Mouse (Mus musculus) mouse embryonic stem cell (cell line): Measurements from ENCODE around the gene Nr1h2.

ENCODE experiments used
- in situ Hi-C, 2 experiments: fragments of 300-500 bp; cut with MboI; formaldehyde crosslinking; loops; 1 replicate in 1 of 2; 3 replicates in 1 of 2; pipeline ENCODE4 v1.14.3; 2019 to 2020; ENCODE audit warnings: low sequenced_read_pairs in 2 of 2, low pct_unique_long_range_greater_than_20kb in 1 of 2, mixed read lengths in 1 of 2; ENCODE audit not compliant: unreplicated experiment in 1 of 2

Gene Nr1h2

DNA sequence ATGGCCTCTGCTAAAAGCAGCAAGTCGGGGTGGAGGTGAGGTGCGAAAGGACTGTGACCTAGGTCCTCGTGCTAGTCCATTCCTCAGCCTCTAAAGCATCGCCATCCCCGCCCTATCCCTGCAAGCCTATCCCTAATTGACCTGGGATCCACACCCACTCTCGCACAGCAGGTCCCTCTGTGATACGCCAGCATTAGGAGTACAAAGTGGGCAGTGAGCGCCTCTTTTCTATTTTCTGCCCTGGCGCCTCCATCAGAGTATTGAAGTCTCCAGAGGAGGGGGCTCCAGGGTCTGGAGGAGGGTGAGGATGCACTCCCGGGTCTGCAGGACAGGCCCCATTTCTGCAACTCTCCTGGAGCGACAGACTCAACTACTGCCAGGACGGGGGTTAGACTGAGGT, 34.6 kb upstream of the Nr1h2 start:
- in situ Hi-C loops: no loop called here

DNA sequence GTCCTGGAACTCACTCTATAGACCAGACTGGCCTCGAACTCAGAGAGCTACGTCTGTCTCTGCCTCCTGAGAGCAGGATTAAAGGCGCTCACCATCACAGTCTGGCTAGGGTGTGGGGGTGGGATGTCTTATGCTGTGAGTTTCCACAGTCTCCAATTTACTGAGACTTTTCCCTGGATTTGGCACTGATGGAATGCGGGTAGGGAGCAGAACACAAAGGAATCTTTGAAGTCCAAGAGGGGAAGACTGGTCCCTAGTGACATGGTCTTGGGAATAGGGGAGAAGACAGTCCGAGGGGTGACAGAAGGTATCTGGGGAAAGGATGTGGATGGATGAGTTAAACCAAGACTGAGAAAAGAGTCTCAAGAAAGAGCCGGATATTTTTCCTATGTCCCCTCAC, 33.9 kb upstream of the Nr1h2 start:
- in situ Hi-C loops: no loop called here

DNA sequence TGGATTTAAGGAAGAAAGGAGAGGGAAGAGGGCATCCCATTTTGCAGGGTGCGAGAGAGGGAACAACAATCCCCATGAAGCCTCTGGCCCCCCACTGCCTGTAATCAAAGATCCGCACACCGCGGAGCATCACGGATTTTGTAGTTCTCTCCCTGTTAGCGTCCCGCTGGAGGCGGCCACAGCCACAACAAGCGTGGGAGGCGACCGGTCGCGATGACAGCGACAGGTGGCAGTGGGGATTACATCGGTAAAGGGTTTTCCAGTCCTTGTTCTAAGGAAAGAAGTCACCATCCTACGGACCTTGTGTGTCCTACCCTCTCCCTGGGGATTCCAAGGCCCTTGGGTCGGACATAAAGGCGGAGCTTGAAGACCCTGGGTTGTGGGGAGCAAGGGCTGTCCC, 33.2 kb upstream of the Nr1h2 start:
- in situ Hi-C loops: no loop called here

DNA sequence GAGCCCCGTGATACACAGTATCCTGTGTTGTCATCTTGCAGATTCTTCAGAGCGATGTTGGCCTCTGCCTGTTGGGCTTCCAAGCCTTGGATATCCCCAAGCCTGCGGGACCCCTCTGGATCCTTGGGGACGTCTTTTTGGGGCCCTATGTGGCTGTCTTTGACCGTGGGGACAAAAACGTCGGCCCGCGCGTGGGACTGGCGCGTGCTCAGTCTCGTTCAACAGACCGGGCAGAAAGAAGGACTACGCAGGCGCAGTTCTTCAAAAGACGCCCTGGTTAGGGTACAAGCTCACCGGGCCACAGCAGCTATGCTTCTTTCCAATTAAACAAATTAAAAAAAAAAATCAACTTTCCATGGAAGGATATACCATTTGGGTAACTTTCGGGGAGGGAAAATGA, 32.8 kb upstream of the Nr1h2 start:
- in situ Hi-C loops: no loop called here

DNA sequence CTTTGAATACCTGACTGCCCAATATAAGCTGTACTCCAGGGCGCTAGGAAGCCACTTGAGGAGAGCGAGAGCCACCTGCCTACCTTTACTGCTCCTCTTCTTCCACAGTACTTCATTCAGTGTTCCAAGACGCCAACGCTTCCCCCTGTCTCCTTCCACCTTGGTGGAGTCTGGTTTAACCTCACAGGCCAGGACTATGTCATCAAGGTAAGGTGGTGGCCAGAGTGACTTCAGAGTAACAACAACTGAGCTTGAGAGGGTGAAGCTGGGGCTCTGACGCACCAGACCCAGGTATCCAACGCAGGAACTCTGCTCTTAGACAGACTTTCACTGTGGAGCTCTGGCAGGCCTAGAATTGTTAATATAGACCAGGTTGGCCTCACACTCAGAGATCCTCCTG, 31.9 kb upstream of the Nr1h2 start:
- in situ Hi-C loops: no loop called here

DNA sequence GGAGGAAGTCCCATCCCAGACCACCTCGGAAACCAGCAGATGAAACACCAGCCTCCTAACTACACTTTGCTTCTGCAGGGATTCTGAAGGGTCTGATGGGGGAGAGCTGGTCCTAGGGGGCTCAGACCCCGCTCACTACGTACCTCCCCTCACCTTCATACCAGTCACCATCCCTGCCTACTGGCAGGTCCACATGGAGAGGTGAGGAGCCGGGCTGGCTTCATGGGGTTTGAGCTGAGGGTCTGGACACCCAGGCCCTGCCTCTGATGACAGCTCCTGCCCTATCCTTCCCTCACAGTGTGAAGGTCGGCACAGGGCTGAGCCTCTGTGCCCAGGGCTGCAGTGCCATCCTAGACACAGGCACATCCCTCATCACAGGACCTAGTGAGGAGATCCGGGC, 31.2 kb upstream of the Nr1h2 start:
- in situ Hi-C loops: loop anchor here in 1 of 2 experiments (5.0 kb wide), 1 partner anchor 67 kb away; no protein-coding TSS in a partner anchor

DNA sequence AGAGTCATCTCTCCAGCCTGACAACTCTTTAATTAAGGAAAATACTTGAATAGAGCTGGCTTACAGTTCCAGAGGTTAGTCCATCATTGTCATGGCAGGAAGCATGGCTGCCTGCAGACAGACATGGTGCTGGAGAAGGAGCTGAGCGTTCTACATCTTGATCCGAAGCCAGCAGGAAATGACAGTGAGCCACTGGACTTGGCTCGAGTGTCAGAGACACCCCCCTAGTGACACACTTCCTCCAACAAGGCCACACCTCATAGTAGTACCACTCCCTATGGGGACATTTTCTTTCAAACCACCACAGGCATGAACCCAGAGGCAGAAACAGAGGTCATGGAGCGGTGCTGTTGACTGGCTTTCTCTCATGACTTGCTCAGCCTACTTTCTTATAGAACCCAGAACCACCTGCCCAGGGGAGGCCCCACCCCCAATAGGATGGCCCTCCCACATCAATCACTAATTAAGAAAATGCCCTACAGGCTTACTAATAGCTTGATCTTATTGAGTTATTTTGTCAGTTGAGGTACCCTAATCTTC, 30.6 kb upstream of the Nr1h2 start:
- in situ Hi-C loops: loop anchor here in 1 of 2 experiments (5.0 kb wide), 1 partner anchor 68 kb away; no protein-coding TSS in a partner anchor

DNA sequence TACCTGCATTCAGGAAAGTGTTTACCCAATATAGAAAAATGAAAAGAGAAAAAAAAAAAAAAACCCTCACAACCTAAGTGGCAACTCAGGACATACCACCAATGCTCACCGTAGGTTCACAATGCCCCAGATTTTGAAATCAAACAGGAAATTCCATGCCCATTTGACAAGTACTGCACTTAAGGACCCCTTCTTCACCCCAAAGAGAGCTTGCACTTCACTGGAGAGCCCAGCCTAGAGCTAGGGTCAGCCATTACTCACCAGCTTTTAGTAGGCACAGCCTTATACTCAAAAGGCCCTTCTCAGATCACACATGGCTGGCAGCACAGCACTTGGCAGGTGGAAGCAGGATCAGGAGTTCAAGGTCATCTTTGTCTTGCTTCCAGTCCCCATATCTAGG, 29.4 kb upstream of the Nr1h2 start:
- in situ Hi-C loops: loop anchor here in 1 of 2 experiments (5.0 kb wide), 1 partner anchor 69 kb away; no protein-coding TSS in a partner anchor

DNA sequence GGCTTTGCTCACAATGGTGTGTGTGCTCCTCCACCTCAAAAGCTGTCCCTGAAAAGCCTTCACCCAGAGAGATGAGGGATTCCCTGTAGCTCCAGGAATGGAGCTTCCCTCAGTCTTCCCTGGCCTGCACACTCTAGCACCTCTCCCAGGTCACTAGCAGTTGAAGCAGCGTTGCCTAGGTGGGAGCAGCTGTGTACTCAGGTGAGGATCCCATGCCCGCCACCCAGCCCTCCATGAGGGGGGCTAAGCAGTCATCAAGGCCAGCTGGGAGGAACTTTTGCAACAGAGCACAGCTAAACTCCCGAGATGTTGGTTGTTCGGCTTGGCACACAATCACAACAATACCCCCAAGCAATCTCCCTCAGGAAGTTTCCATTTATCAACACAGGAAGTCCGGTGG, 29.0 kb upstream of the Nr1h2 start:
- in situ Hi-C loops: loop anchor here in 1 of 2 experiments (5.0 kb wide), 1 partner anchor 70 kb away; no protein-coding TSS in a partner anchor

DNA sequence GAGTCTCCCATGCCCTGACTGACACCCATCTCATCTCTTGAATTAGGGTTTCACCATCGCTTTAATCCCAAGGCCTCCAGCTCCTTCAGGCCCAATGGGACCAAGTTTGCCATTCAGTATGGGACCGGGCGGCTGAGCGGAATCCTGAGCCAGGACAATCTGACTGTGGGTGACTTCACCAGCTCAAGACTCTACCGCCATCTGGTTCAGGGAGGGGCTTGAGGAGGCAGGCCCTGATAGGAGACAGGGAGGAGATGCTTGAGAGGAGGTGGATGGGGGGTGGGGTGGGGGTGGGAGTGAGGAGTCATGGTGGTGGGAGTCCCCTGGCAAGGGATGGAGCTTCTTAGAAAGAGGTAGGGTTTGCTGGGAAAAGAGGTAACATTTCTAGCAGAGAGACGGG, 27.9 kb upstream of the Nr1h2 start:
- in situ Hi-C loops: loop anchor here in 1 of 2 experiments (5.0 kb wide), 1 partner anchor 71 kb away; no protein-coding TSS in a partner anchor

DNA sequence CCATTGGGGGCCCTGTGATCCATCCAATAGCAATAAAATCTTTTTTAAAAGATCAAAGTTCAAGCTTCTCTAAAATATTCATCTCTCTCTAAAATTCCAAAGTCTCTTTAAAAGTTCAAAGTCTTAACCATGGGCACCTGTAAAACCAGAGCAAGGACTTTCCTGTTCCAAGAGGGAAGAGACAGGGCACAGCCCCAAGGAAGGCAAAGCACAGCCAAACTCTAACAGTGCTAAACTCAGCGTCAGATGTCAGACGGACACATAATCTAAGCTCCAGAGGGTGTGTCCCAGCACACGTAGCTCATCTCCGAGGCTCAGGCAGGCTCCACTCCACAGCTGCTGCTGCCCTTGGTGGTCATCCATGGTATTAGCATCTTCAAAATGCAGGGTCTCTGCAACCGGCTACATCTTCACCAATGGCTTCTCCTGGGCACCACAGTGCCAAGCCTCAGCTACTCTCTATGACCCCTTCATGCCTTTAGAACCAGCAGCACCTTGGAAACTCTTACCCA, 22.6 kb upstream of the Nr1h2 start:
- in situ Hi-C loops: no loop called here

DNA sequence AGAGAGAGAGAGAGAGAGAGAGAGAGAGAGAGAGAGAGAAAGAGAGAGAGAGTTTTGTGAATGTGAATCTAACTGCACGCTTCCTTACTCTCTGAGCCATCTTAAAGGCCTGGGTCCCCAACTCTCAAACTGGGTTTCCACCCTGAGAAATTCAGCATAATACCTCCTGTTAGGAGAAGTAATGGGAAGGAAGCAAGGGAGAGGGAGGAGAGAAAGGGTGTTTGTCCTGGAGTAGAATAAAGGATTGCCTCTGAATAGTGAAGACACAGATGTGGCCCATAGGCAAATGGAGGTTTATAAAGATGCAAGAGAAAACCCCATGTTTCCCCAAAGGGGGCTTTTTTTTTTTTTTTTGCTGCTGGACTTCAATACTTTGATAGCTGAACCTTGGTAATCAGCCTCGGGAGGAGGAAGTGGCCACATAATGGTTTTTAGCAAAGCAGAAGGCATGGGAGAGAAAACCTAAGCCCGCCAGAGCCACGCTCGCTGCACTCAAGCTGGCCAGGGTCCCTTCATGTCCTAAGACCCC, 19.3 kb upstream of the Nr1h2 start:
- in situ Hi-C loops: no loop called here

DNA sequence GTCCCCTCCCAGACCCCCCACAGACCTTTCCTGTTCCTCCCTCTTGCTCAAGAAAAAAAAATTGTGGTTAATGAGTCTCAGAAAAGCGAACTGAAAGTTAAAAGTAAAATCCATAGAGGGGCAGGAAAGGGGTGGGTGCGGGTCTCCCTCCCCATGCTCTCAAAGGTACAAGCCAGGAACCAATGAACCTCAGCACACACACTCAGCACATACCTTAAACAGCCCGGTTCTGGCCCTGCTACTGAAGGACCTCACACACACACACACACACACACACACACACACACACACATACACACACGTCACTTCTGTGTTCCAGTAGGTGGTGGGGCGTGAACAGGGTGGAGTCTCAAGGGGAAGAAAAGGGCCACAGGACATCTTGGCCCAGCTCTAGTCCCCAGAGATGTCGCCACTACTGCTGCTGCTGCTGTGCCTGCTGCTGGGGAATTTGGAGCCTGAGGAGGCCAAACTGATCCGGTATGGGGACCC, 18.5 kb upstream of the Nr1h2 start, which contains the start of gene Napsa:
TSS of gene Napsa (plus strand) at position 168 of the 489 bp plus-strand sequence.
- in situ Hi-C loops: no loop called here

DNA sequence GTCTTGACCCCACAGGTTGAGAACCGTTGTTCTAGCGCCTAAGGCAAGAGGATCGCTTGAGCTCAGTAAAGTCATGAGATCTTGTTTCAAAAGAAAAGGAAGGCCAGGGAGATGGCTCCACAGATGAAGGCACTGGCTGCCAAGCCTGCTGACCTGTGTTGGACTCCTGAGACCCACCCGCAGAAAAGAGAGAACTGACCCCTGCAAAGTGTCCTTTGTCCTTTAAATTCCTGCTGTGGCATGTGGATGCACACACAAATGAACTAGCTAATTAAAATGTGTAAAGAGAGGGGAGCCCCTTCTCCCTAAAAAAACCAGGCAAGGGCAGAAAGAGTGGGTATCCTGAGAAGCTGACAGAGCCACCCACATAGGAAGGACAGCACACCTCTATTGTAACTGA, 18.1 kb upstream of the Nr1h2 start:
- in situ Hi-C loops: no loop called here

DNA sequence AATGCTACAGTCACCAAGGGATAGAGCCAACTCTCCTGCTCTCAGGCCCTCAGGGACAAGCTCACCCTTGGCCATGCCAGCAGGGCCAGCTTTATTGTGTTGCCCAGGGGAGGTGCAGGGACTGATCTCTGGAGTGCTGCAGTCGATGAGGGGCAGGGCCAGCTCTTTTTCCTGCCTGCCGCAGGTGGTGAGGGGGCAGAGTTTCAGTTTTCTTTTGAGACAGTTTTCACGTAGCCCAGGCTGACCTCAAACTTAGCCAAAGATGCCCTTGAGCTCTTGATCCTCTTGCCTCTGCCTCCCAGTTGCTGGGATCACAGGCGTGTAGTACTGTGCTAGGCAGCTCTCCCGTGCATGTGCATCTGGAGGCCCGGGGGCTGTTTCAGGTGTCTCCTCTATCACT, 17.2 kb upstream of the Nr1h2 start:
- in situ Hi-C loops: no loop called here

DNA sequence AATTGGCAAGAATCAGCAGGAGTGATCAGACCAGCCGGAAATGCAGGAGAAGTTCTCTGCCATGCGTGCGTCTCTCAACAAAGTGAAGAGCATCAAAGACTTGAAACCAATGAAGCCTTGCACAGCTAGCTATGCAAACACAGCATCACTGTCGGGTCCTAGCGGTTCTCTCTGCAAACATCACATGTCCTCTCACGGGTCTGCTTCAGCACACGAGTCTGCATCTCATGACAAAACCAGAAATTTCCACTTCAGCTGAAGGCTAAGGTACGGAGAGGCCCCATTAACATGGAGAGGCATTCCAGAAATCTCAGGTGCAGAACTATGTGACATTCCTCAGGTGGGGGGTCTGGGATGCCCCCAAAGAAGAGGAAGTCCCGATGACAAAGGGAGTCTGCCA, 15.1 kb upstream of the Nr1h2 start:
- in situ Hi-C loops: loop anchor here in 1 of 2 experiments (5.0 kb wide), 1 partner anchor 63 kb away; no protein-coding TSS in a partner anchor

DNA sequence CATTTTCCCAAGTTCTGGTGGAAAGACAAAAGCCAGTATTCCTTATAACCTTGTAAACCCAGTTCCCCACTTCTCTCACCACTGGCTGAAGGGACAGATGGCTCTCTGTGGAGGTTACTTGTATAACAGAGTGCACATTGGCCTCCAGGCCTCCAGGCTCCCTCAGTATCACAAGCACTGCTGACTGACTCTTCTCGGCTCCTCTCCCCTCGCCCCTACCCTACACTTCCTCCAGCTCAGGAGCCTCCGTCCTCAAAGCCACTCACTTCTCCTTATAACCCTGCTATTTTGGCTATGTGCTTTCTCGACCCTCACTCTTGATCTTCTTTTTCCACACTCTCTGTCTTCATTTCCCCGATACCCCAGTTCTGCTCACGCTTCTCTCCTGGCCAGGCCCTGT, 11.7 kb upstream of the Nr1h2 start:
- in situ Hi-C loops: loop anchor here in 1 of 2 experiments (5.0 kb wide), 1 partner anchor 67 kb away; no protein-coding TSS in a partner anchor

DNA sequence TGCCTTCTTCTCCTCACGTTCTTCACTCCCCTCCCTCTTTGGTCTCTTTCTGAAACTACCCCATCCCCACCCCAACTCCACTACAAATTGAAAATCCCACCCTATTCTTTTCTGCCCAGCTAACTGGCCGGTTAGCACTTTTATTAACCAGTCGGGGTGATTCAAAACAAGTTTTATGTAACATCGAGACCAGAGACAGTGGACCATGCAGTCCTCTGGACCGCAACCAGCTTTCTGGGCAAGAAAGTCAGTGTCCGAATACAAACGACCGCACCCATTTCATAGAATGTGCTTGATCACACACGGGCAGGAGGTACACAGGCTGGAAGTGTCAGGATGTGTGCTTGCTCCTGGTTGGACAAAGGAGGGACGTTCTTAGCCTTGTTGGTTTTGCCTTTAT, 10.7 kb upstream of the Nr1h2 start:
- in situ Hi-C loops: loop anchor here in 1 of 2 experiments (5.0 kb wide), 1 partner anchor 47 kb away; no protein-coding TSS in a partner anchor

DNA sequence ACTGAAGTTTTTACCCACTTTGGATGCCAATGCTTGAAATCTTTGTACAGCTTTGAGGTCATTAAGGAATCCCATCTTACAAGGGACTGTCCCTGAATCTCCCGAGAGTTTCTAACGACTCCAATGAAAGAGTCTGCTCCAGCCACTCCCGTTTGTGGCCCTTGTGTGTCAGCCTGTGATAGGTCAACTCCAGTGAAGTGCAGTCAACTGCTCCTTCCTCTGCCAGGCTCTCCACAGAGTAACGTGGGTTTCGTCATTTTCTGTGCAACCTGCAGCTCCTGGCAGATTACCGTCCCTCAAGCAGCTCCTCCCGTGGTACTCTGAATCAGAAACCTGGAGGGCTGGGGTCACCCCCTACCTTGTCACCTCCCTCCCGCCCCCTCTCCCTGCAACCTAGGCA, 9.5 kb upstream of the Nr1h2 start:
- in situ Hi-C loops: loop anchor here in 1 of 2 experiments (5.0 kb wide), 1 partner anchor 46 kb away; no protein-coding TSS in a partner anchor
